Mouse (Mus musculus) heart, postnatal 36 days (tissue): ENCODE measurements around the gene Cdh23. TPM values are rescaled to one million over a fixed set of nuclear protein-coding genes. Genes with fewer than 3 reads are reported as not detected.

Experiments
- total RNA-seq, 2 experiments: library from RNA; stranded (reverse); gene quantifications; 2 replicates each; pipeline ENCODE4 v1.2.3; 2021

Cdh23 gene
- total RNA-seq, 2 experiments from 2014 or later = 5.5 to 7.0 TPM

Other genes with a start within 250 kb of the Cdh23 start
- gene Slc29a3, start 56.3 kb upstream of the Cdh23 start, total RNA-seq = 1 to 10 TPM; 3.2 to 6.7 TPM
- gene Unc5b, start 135.1 kb upstream of the Cdh23 start, total RNA-seq = 10 to 100 TPM; 14.5 to 14.7 TPM